Mouse (Mus musculus): ENCODE results near the gene Skint10.

The Skint10 gene

DNA sequence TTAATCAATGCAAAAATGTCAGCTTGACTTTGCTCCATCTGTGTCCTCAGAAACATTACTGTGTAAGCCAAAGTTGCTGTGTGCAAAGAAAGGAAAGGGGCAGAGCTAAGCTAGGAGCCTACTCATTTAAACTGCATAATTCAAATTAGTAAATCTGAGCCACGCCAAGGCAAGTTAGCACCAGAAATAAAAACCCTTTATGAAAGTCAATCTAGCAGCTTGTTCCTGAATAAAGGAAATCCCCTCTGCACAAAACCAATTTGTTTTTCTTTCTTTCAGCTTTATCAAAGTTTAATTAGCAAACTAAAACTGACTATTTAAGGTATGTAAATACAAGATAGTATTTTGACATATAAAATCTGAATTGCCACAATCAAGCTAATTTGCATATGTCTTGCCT is at the start of gene Skint10:
Skint10 (minus strand) TSS at position 101 of the 400 bp plus-strand sequence.
- DNase-seq (ENCODE audit: low read depth), result no peak

DNA sequence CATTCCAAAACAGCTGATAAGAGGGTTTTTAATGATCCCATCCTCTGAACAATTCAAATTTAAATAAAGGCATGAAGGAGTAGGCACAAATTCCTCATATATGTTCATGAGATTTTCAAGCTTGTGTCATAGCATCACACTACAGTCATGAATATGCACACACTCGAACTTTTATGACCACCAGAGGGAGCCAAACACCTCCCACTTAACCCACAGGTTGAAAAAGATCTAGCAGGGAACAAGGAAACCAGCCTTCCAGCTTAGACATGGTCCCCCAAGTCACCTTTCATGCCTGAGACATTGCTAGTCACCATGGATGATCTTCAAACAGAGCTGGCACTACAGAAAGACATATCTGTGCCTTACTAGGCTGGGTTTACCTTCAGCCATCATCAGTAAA is 16.0 kb upstream of the Skint10 start:
- no peak for DNase-seq (ENCODE audit: low read depth)

All from c-Kit-positive CD71-negative TER-119-negative erythroid progenitor cells, embryonic 14.5 days (primary cell).